Mouse (Mus musculus): Measurements from ENCODE around the gene Ddx43. TPM values are rescaled to one million over a fixed set of nuclear protein-coding genes. Genes with fewer than 3 reads are reported as not detected.
A peak's percentile ranks its signal among the peaks of the same experiment; 100 is the strongest.
"Not testable (repeated sequence)": the region's sequence is repeated elsewhere in the genome, so short reads cannot be mapped to it uniquely, and the experiment has no call there.

Ddx43 gene
- 0.28 and 0.49 TPM in 2 replicates for polyA plus RNA-seq (2014; fragmentation: Nextera tagmentation; extraction: Ambion mirVana)

- peak within 1 kb of the TSS; percentile 12; the same call in 1 of the 2 replicates for H3K9ac ChIP-seq (ENCODE audit: low read length)
- no peaks in the 10 kb centered on the region for H3K36me3 ChIP-seq (ENCODE audit: control insufficient read depth, insufficient read depth, low read length)
- peaks cover 34% of the 10 kb centered on the region for H3K27me3 ChIP-seq (ENCODE audit: control insufficient read depth, insufficient read depth, low read length)
- ATAC-seq (replicated peaks; ENCODE audit: low FRiP score) (peak; percentile 96), DNase-seq (ENCODE audit: low spot score) (peak; percentile 87)
- no peak within 1 kb of the TSS for H3K27ac ChIP-seq (ENCODE audit: low read depth, low read length)
- H3K4me2 ChIP-seq (ENCODE audit: low read depth, low read length, severe bottlenecking), result peak within 1 kb of the TSS; percentile 51
- H3K4me1 ChIP-seq (replicated peaks; ENCODE audit: control insufficient read depth, insufficient read depth, low read length), result peaks cover 4% of the 10 kb centered on the region; the same call in 1 of the 2 replicates
- H3K4me3 ChIP-seq (ENCODE audit: low read depth, low read length), result peak within 1 kb of the TSS; percentile 29
- 6% methylated on average over 93 of the region's 93 CpGs for WGBS
- H3K9me3 ChIP-seq (ENCODE audit: control insufficient read depth, low read length), result no peaks in the 10 kb centered on the region
Measured at GRCm38 (mm10) chr9:78395630-78396351, at the start of gene Ddx43. TSS of gene Ddx43 (plus strand) at chr9:78395777.

GRCm38 (mm10) chr9:78347004-78347403 lies 48.6 kb upstream of the Ddx43 start:
- H3K4me2 ChIP-seq (ENCODE audit: low read depth, low read length, severe bottlenecking), result no peak overlapping the region
- no peak overlapping the region for H3K27ac ChIP-seq (ENCODE audit: low read depth, low read length)
- no peak overlapping the region for H3K9ac ChIP-seq (ENCODE audit: low read length)
- WGBS, result 66% methylated on average over 3 of the region's 3 CpGs
- H3K36me3 ChIP-seq (ENCODE audit: control insufficient read depth, insufficient read depth, low read length), result no peaks in the 10 kb centered on the region
- DNase-seq (ENCODE audit: low spot score) (no peak), ATAC-seq (replicated peaks; ENCODE audit: low FRiP score) (no peak)
- no peaks in the 10 kb centered on the region for H3K4me1 ChIP-seq (replicated peaks; ENCODE audit: control insufficient read depth, insufficient read depth, low read length)
- H3K9me3 ChIP-seq (ENCODE audit: control insufficient read depth, low read length), result no peaks in the 10 kb centered on the region
- H3K4me3 ChIP-seq (ENCODE audit: low read depth, low read length), result no peak overlapping the region
- no peaks in the 10 kb centered on the region for H3K27me3 ChIP-seq (ENCODE audit: control insufficient read depth, insufficient read depth, low read length)

DNA sequence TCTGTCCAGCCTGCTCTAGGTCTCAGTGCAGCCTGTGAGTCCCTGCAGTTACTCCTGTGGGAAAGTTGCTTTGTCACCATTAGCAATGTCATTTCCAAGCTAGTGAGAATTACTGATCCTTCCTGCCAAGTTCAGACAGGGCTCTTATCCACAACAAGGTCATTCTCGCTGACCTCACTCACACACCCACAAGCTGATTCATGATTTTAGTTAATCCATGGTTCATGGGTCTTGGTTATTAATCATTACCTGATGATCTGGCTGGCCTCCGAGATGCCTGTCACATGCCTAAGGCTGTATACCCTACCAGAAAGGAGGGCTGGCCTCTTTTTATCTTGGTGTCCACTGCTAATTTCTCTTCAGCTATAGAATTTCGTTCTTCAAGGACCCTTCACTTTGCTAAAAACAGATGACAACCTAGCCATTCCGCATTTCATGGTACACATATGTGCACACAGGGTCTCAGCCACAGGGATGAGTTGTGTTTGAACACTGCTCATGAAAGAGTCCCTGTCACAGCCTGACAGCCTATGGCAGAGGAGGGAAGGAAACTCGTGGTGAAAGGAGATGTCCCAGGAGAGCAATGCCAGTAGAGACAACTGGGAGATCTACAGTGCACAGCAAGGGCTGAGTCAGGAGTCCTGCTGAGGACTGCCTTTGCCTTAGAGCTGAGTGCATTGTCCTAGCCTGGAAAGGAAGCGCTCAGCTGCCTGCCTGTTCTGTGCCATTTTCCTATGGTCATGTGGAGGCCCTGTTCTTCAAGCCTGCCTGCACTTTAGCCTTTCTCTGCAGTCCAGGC lies 47.2 kb upstream of the Ddx43 start:
- H3K4me2 ChIP-seq (ENCODE audit: low read depth, low read length, severe bottlenecking); H3K27ac ChIP-seq (ENCODE audit: low read depth, low read length); H3K36me3 ChIP-seq (ENCODE audit: control insufficient read depth, insufficient read depth, low read length); DNase-seq (ENCODE audit: low spot score); H3K4me1 ChIP-seq (replicated peaks; ENCODE audit: control insufficient read depth, insufficient read depth, low read length); H3K9ac ChIP-seq (ENCODE audit: low read length); H3K27me3 ChIP-seq (ENCODE audit: control insufficient read depth, insufficient read depth, low read length); H3K4me3 ChIP-seq (ENCODE audit: low read depth, low read length); ATAC-seq (replicated peaks; ENCODE audit: low FRiP score); H3K9me3 ChIP-seq (ENCODE audit: control insufficient read depth, low read length): not testable (repeated sequence)
- WGBS, result 70% methylated on average over 6 of the region's 6 CpGs

DNA sequence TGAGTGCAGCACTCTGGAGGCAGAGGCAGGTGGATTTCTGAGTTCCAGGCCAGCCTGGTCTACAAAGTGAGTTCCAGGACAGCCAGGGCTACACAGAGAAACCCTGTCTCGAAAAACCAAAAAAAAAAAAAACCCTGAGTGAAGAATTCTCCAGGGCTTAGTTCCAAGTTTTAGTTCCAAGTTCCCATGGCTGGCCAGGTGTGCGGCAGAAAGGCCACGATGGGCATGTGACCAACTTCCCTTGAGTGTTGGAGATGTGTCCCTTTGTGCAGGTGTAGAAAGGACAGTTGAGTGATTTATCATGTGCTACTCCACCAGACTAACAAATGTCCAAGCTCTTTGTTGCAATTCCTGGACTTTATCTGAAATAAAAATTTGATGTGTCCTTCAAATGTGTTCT lies 46.4 kb upstream of the Ddx43 start:
- not testable (repeated sequence) for DNase-seq (ENCODE audit: low spot score); ATAC-seq (replicated peaks; ENCODE audit: low FRiP score); H3K4me2 ChIP-seq (ENCODE audit: low read depth, low read length, severe bottlenecking); H3K27me3 ChIP-seq (ENCODE audit: control insufficient read depth, insufficient read depth, low read length); H3K9ac ChIP-seq (ENCODE audit: low read length); H3K27ac ChIP-seq (ENCODE audit: low read depth, low read length); H3K36me3 ChIP-seq (ENCODE audit: control insufficient read depth, insufficient read depth, low read length); H3K4me1 ChIP-seq (replicated peaks; ENCODE audit: control insufficient read depth, insufficient read depth, low read length); H3K4me3 ChIP-seq (ENCODE audit: low read depth, low read length); H3K9me3 ChIP-seq (ENCODE audit: control insufficient read depth, low read length)
- WGBS, result 83% methylated on average over 3 of the region's 3 CpGs

- H3K4me1 ChIP-seq (replicated peaks; ENCODE audit: control insufficient read depth, insufficient read depth, low read length); H3K4me2 ChIP-seq (ENCODE audit: low read depth, low read length, severe bottlenecking); H3K9me3 ChIP-seq (ENCODE audit: control insufficient read depth, low read length); H3K9ac ChIP-seq (ENCODE audit: low read length); ATAC-seq (replicated peaks; ENCODE audit: low FRiP score); H3K27ac ChIP-seq (ENCODE audit: low read depth, low read length); H3K27me3 ChIP-seq (ENCODE audit: control insufficient read depth, insufficient read depth, low read length); H3K4me3 ChIP-seq (ENCODE audit: low read depth, low read length); DNase-seq (ENCODE audit: low spot score); H3K36me3 ChIP-seq (ENCODE audit: control insufficient read depth, insufficient read depth, low read length): not testable (repeated sequence)
Measured at GRCm38 (mm10) chr9:78350007-78350406, 45.6 kb upstream of the Ddx43 start.

- H3K27me3 ChIP-seq (ENCODE audit: control insufficient read depth, insufficient read depth, low read length), result no peaks in the 10 kb centered on the region
Measured at GRCm38 (mm10) chr9:78351504-78352220, 43.9 kb upstream of the Ddx43 start.

GRCm38 (mm10) chr9:78354665-78355578 lies 40.7 kb upstream of the Ddx43 start:
- Histone ChIP-seq H3K4me3 (ENCODE audit: low read depth, low read length) (no peak overlapping the region), H3K27ac (ENCODE audit: low read depth, low read length) (no peak overlapping the region), H3K27me3 (ENCODE audit: control insufficient read depth, insufficient read depth, low read length) (no peaks in the 10 kb centered on the region), H3K4me2 (ENCODE audit: low read depth, low read length, severe bottlenecking) (no peak overlapping the region), H3K9ac (ENCODE audit: low read length) (no peak overlapping the region), H3K4me1 (replicated peaks; ENCODE audit: control insufficient read depth, insufficient read depth, low read length) (no peaks in the 10 kb centered on the region), H3K9me3 (ENCODE audit: control insufficient read depth, low read length) (no peaks in the 10 kb centered on the region), H3K36me3 (ENCODE audit: control insufficient read depth, insufficient read depth, low read length) (no peaks in the 10 kb centered on the region)
- DNase-seq (ENCODE audit: low spot score) (no peak), ATAC-seq (replicated peaks; ENCODE audit: low FRiP score) (no peak)
- 82% methylated on average over 11 of the region's 11 CpGs for WGBS

More at GRCm38 (mm10) chr9:78351504-78352220, 43.9 kb upstream of the Ddx43 start:
- DNase-seq (ENCODE audit: low spot score), result no peak
- H3K36me3 ChIP-seq (ENCODE audit: control insufficient read depth, insufficient read depth, low read length), result no peaks in the 10 kb centered on the region
- no peak for ATAC-seq (replicated peaks; ENCODE audit: low FRiP score)
- H3K27ac ChIP-seq (ENCODE audit: low read depth, low read length), result no peak overlapping the region
- no peak overlapping the region for H3K4me2 ChIP-seq (ENCODE audit: low read depth, low read length, severe bottlenecking)
- H3K4me3 ChIP-seq (ENCODE audit: low read depth, low read length), result no peak overlapping the region
- WGBS, result 87% methylated on average over 6 of the region's 6 CpGs
- H3K9me3 ChIP-seq (ENCODE audit: control insufficient read depth, low read length), result no peaks in the 10 kb centered on the region
- no peak overlapping the region for H3K9ac ChIP-seq (ENCODE audit: low read length)
- no peaks in the 10 kb centered on the region for H3K4me1 ChIP-seq (replicated peaks; ENCODE audit: control insufficient read depth, insufficient read depth, low read length)

- Histone ChIP-seq H3K4me1 (replicated peaks; ENCODE audit: control insufficient read depth, insufficient read depth, low read length) (no peaks in the 10 kb centered on the region), H3K4me3 (ENCODE audit: low read depth, low read length) (no peak within 1 kb of the TSS), H3K36me3 (ENCODE audit: control insufficient read depth, insufficient read depth, low read length) (no peaks in the 10 kb centered on the region), H3K27me3 (ENCODE audit: control insufficient read depth, insufficient read depth, low read length) (no peaks in the 10 kb centered on the region), H3K4me2 (ENCODE audit: low read depth, low read length, severe bottlenecking) (no peak within 1 kb of the TSS), H3K9ac (ENCODE audit: low read length) (no peak within 1 kb of the TSS), H3K27ac (ENCODE audit: low read depth, low read length) (no peak within 1 kb of the TSS), H3K9me3 (ENCODE audit: control insufficient read depth, low read length) (no peaks in the 10 kb centered on the region)
- no peak for ATAC-seq (replicated peaks; ENCODE audit: low FRiP score)
- DNase-seq (ENCODE audit: low spot score), result no peak
- WGBS, result 87% methylated on average over 8 of the region's 8 CpGs
Measured at GRCm38 (mm10) chr9:78355611-78356010, 40.0 kb upstream of the Ddx43 start, which contains the start of gene Gsta2. TSS of gene Gsta2 (minus strand) at chr9:78355788.
